Comparison of ENCODE assay signal across 8 mouse cellular contexts in genomic region chrX:72917884-72918681, GRCm38 (mm10). TPM values are rescaled to one million over a fixed set of nuclear protein-coding genes. Genes with fewer than 3 reads are reported as not detected.
DNase-seq lines count a peak whose midpoint lies in the region; ATAC-seq and TF ChIP-seq lines count a peak whose summit lies in the region.

Gene Cetn2, minus strand, starts transcription at chrX:72918411.
Gene Nsdhl, plus strand, starts transcription at chrX:72918557.

- no peak for TF ChIP-seq EP300 in CH12.LX (IDR thresholded peaks at IDR 0.05; ENCODE audit: low read length)

- ATAC-seq in forebrain, embryonic 11.5 days (replicated peaks; ENCODE audit: low FRiP score): peak; percentile 99
- ATAC-seq in heart, embryonic 16.5 days (replicated peaks; ENCODE audit: extremely low read depth, insufficient read depth, low FRiP score): peak; percentile 98
- ATAC-seq in liver, embryonic 15.5 days (ENCODE audit: insufficient read depth): peak; percentile 97
- ATAC-seq in neural tube, embryonic 12.5 days (ENCODE audit: low FRiP score, low read depth): peak; percentile 99

- no peaks in the 10 kb centered on the region for H3K27me3 ChIP-seq in CH12.LX (replicated peaks)
- no peaks in the 10 kb centered on the region for H3K27me3 ChIP-seq in forebrain, embryonic 11.5 days (ENCODE audit: control insufficient read depth, insufficient read depth, low read length)
- no peaks in the 10 kb centered on the region for H3K27me3 ChIP-seq in heart, embryonic 16.5 days (ENCODE audit: control insufficient read depth, insufficient read depth, low read length)
- H3K27me3 ChIP-seq in liver, embryonic 15.5 days: no peaks in the 10 kb centered on the region
- no peaks in the 10 kb centered on the region for H3K27me3 ChIP-seq in neural tube, embryonic 12.5 days (replicated peaks)

- peak within 1 kb of the TSS; percentile 74 for H3K9ac ChIP-seq in CH12.LX (ENCODE audit: insufficient read depth, low read depth)
- peak within 1 kb of the TSS; percentile 55 for H3K9ac ChIP-seq in forebrain, embryonic 11.5 days (ENCODE audit: low read length)
- H3K9ac ChIP-seq in heart, embryonic 16.5 days (ENCODE audit: low read length): peak within 1 kb of the TSS; percentile 69
- peak within 1 kb of the TSS; percentile 64 for H3K9ac ChIP-seq in liver, embryonic 15.5 days
- H3K9ac ChIP-seq in neural tube, embryonic 12.5 days: peak within 1 kb of the TSS; percentile 47

- peak within 1 kb of the TSS; percentile 73 to 90 (median 85) for H3K4me3 ChIP-seq in CH12.LX (replicated peaks in 1 of 3; ENCODE audit: low read depth in 2 of 3, low read length in 2 of 3, poor library complexity in 1 of 3)
- peak within 1 kb of the TSS; percentile 45 for H3K4me3 ChIP-seq in forebrain, embryonic 11.5 days (ENCODE audit: low read depth, low read length)
- peak within 1 kb of the TSS; percentile 67 for H3K4me3 ChIP-seq in heart, embryonic 16.5 days (ENCODE audit: low read length)
- H3K4me3 ChIP-seq in liver, embryonic 15.5 days (replicated peaks): peak within 1 kb of the TSS; percentile 70
- peak within 1 kb of the TSS; percentile 46 for H3K4me3 ChIP-seq in neural tube, embryonic 12.5 days

- in situ Hi-C loops in CH12.LX (cut with MboI; ENCODE audit: low pct_ligation_motif_present, low pct_unique_long_range_greater_than_20kb, low sequenced_read_pairs): no loop called here

- dilution Hi-C loops in CH12.LX (cut with MboI; ENCODE audit: extremely low pct_ligation_motif_present, extremely low pct_unique_long_range_greater_than_20kb, low sequenced_read_pairs): no loop called here

- peaks cover 0 to 20% of the 10 kb centered on the region in 2 experiments; a peak in 2 of 4 replicates for H3K4me1 ChIP-seq in CH12.LX (ENCODE audit: control insufficient read depth in 1 of 2, insufficient read depth in 2 of 2)
- H3K4me1 ChIP-seq in forebrain, embryonic 11.5 days (replicated peaks; ENCODE audit: control insufficient read depth, insufficient read depth, low read length): no peaks in the 10 kb centered on the region; the same call in 1 of the 2 replicates
- H3K4me1 ChIP-seq in heart, embryonic 16.5 days (ENCODE audit: control insufficient read depth, insufficient read depth, low read length): peaks cover 5% of the 10 kb centered on the region; the same call in 1 of the 2 replicates
- H3K4me1 ChIP-seq in liver, embryonic 15.5 days (replicated peaks): peaks cover 9% of the 10 kb centered on the region; the same call in 1 of the 2 replicates
- no peaks in the 10 kb centered on the region; the same call in 1 of the 2 replicates for H3K4me1 ChIP-seq in neural tube, embryonic 12.5 days

- H3K9me3 ChIP-seq in CH12.LX (replicated peaks; ENCODE audit: low read length): no peaks in the 10 kb centered on the region
- H3K9me3 ChIP-seq in forebrain, embryonic 11.5 days (ENCODE audit: control insufficient read depth, low read length): no peaks in the 10 kb centered on the region
- no peaks in the 10 kb centered on the region for H3K9me3 ChIP-seq in heart, embryonic 16.5 days (replicated peaks; ENCODE audit: control insufficient read depth, low read length)
- H3K9me3 ChIP-seq in liver, embryonic 15.5 days (replicated peaks): no peaks in the 10 kb centered on the region
- no peaks in the 10 kb centered on the region for H3K9me3 ChIP-seq in neural tube, embryonic 12.5 days

- H3K4me2 ChIP-seq in CH12.LX (ENCODE audit: insufficient read depth, low read depth, poor library complexity, severe bottlenecking): peak within 1 kb of the TSS; percentile 71
- peak within 1 kb of the TSS; percentile 56 for H3K4me2 ChIP-seq in forebrain, embryonic 11.5 days (ENCODE audit: low read depth, low read length, severe bottlenecking)
- H3K4me2 ChIP-seq in heart, embryonic 16.5 days (ENCODE audit: low read depth, low read length): peak within 1 kb of the TSS; percentile 65
- H3K4me2 ChIP-seq in liver, embryonic 15.5 days: peak within 1 kb of the TSS; percentile 75
- H3K4me2 ChIP-seq in neural tube, embryonic 12.5 days (replicated peaks): peak within 1 kb of the TSS; percentile 64

- H3K27ac ChIP-seq in CH12.LX (ENCODE audit: insufficient read depth, low read depth): no peak within 1 kb of the TSS
- peak within 1 kb of the TSS; percentile 31; the same call in 1 of the 2 replicates for H3K27ac ChIP-seq in forebrain, embryonic 11.5 days (ENCODE audit: low read depth, low read length)
- H3K27ac ChIP-seq in heart, embryonic 16.5 days (ENCODE audit: low read length): peak within 1 kb of the TSS; percentile 48
- H3K27ac ChIP-seq in liver, embryonic 15.5 days (replicated peaks): peak within 1 kb of the TSS; percentile 66
- 0 out of 2 replicates have a peak within 1 kb of the TSS, but pooled peaks have one; percentile 10 for H3K27ac ChIP-seq in neural tube, embryonic 12.5 days

- TF ChIP-seq CTCF in CH12.LX (conservative IDR thresholded peaks at IDR 0.05 in 1 of 2, IDR thresholded peaks at IDR 0.05 in 1 of 2; ENCODE audit: low read depth in 2 of 2, low read length in 2 of 2): no peak

- TF ChIP-seq RAD21 in CH12.LX (IDR thresholded peaks at IDR 0.05; ENCODE audit: low read depth, low read length): no peak

- H3K36me3 ChIP-seq in CH12.LX (replicated peaks in 1 of 2; ENCODE audit: control insufficient read depth in 1 of 2, insufficient read depth in 1 of 2, low read length in 1 of 2): peaks cover 2 to 8% of the 10 kb centered on the region in 2 experiments
- no peaks in the 10 kb centered on the region for H3K36me3 ChIP-seq in forebrain, embryonic 11.5 days (ENCODE audit: control insufficient read depth, insufficient read depth, low read length)
- H3K36me3 ChIP-seq in heart, embryonic 16.5 days (ENCODE audit: control insufficient read depth, insufficient read depth): 0 out of 2 replicates have a peak, but pooled peaks cover 6% of the 10 kb centered on the region
- H3K36me3 ChIP-seq in liver, embryonic 15.5 days (replicated peaks): no peaks in the 10 kb centered on the region
- no peaks in the 10 kb centered on the region for H3K36me3 ChIP-seq in neural tube, embryonic 12.5 days

- peaks cover 2% of the 10 kb centered on the region; the same call in 1 of the 2 replicates for H3K79me2 ChIP-seq in CH12.LX (replicated peaks; ENCODE audit: control insufficient read depth, extremely low read depth, insufficient read depth, poor library complexity, severe bottlenecking)

- 15% methylated on average over 34 of the region's 41 CpGs for whole genome bisulfite sequencing in forebrain, embryonic 11.5 days
- 15% methylated on average over 41 of the region's 41 CpGs for WGBS in heart, embryonic 16.5 days
- WGBS in liver, embryonic 15.5 days (ENCODE audit: insufficient replicate concordance): 22% methylated on average over 41 of the region's 41 CpGs
- 21% methylated on average over 41 of the region's 41 CpGs for WGBS in neural tube, embryonic 12.5 days

- peak; percentile 72 for TF ChIP-seq POLR2A in CH12.LX (IDR thresholded peaks at IDR 0.05; ENCODE audit: low read depth, low read length)

- DNase-seq in CH12.LX (ENCODE audit: extremely low read depth): peak; percentile 90
- peak; percentile 81 for DNase-seq in c-Kit-positive CD71-positive TER-119-negative erythroid progenitor cells, embryonic 14.5 days (ENCODE audit: low read depth)
- DNase-seq in forebrain, embryonic 11.5 days (ENCODE audit: low spot score): peak; percentile 88
- DNase-seq in kidney, postnatal 36 days: peak; percentile 90 to 93
- peak; percentile 90 for DNase-seq in telencephalon, adult 2 months (ENCODE audit: low read depth, low spot score)

TF ChIP-seq in CH12.LX, 34 proteins besides CTCF, POLR2A, EP300 and RAD21 (continues in another document):
- no peak for TF ChIP-seq E2F4 (IDR thresholded peaks at IDR 0.05; ENCODE audit: insufficient replicate concordance, low read depth, low read length)
- peak; percentile 61 for TF ChIP-seq MXI1 (IDR thresholded peaks at IDR 0.05; ENCODE audit: low read depth, low read length)
- TF ChIP-seq IRF4 (IDR thresholded peaks at IDR 0.05; ENCODE audit: low read depth, low read length): no peak
- no peak for TF ChIP-seq POLR2AphosphoS2 (IDR thresholded peaks at IDR 0.05; ENCODE audit: low read depth, low read length)
- peak; percentile 40 for TF ChIP-seq NRF1 (IDR thresholded peaks at IDR 0.05; ENCODE audit: low read depth, low read length)
- TF ChIP-seq CHD1 (IDR thresholded peaks at IDR 0.05; ENCODE audit: low read depth, low read length): no peak
- no peak for TF ChIP-seq KAT2A (IDR thresholded peaks at IDR 0.05; ENCODE audit: insufficient replicate concordance, low read length)
- TF ChIP-seq USF2 (conservative IDR thresholded peaks at IDR 0.05; ENCODE audit: low read depth, low read length): no peak
- TF ChIP-seq USF1 (IDR thresholded peaks at IDR 0.05; ENCODE audit: low read depth, low read length): no peak
- TF ChIP-seq SMC3 (IDR thresholded peaks at IDR 0.05; ENCODE audit: low read depth, low read length): no peak
- TF ChIP-seq MAX (IDR thresholded peaks at IDR 0.05; ENCODE audit: low read length): 0 out of 2 replicates have a peak, but pooled peaks have one; percentile 16
- no peak for TF ChIP-seq ZNF384 (IDR thresholded peaks at IDR 0.05; ENCODE audit: low read depth, low read length)
- no peak for TF ChIP-seq ETS1 (conservative IDR thresholded peaks at IDR 0.05; ENCODE audit: low read depth, low read length)
- peak; percentile 80; the same call in 1 of the 2 replicates for TF ChIP-seq SIN3A (IDR thresholded peaks at IDR 0.05; ENCODE audit: low read length)
- TF ChIP-seq MAZ (IDR thresholded peaks at IDR 0.05; ENCODE audit: low read depth, low read length): no peak
- no peak for TF ChIP-seq PAX5 (IDR thresholded peaks at IDR 0.05; ENCODE audit: low read length)
- no peak for TF ChIP-seq NELFE (IDR thresholded peaks at IDR 0.05; ENCODE audit: low read depth, low read length)

RNA-seq across cellular contexts. Expression of gene Cetn2, which starts in this region (rescaled TPM):
- total RNA-seq in CH12.LX (2012; rRNA removed) (31.4 and 38.4 TPM in 2 replicates), CH12.LX (2014; rRNA removed) (65.3 and 78.6 TPM in 2 replicates)
- polyA plus RNA-seq in CH12.LX (2012; ENCODE audit: insufficient read length, low read depth): 52.1 and 55.9 TPM in 2 replicates
- 109 and 122 TPM in 2 replicates for polyA plus RNA-seq in forebrain, embryonic 11.5 days (2014; fragmentation: Nextera tagmentation; extraction: Ambion mirVana)
- polyA plus RNA-seq in heart, embryonic 16.5 days (2015; fragmentation: Nextera tagmentation; extraction: Ambion mirVana): 57.8 and 58.4 TPM in 2 replicates
- polyA plus RNA-seq in liver, embryonic 15.5 days (2015; fragmentation: Nextera tagmentation; extraction: Ambion mirVana): 21.0 and 25.5 TPM in 2 replicates
- polyA plus RNA-seq in neural tube, embryonic 12.5 days (2016; fragmentation: Nextera tagmentation; extraction: Ambion mirVana): 84.6 and 94.1 TPM in 2 replicates

RNA-seq across cellular contexts. Expression of gene Nsdhl, which starts in this region (rescaled TPM):
- total RNA-seq in CH12.LX (2012; rRNA removed): 7.0 and 7.3 TPM in 2 replicates
- total RNA-seq in CH12.LX (2014; rRNA removed): 12.9 and 17.8 TPM in 2 replicates
- 20.0 and 20.5 TPM in 2 replicates for polyA plus RNA-seq in CH12.LX (2012; ENCODE audit: insufficient read length, low read depth)
- 43.8 and 46.9 TPM in 2 replicates for polyA plus RNA-seq in forebrain, embryonic 11.5 days (2014; fragmentation: Nextera tagmentation; extraction: Ambion mirVana)
- polyA plus RNA-seq in heart, embryonic 16.5 days (2015; fragmentation: Nextera tagmentation; extraction: Ambion mirVana): 14.2 and 15.1 TPM in 2 replicates
- 26.1 and 26.7 TPM in 2 replicates for polyA plus RNA-seq in liver, embryonic 15.5 days (2015; fragmentation: Nextera tagmentation; extraction: Ambion mirVana)
- polyA plus RNA-seq in neural tube, embryonic 12.5 days (2016; fragmentation: Nextera tagmentation; extraction: Ambion mirVana): 37.9 and 41.4 TPM in 2 replicates
